Mouse (Mus musculus) CD4-positive, CD25-positive, alpha-beta regulatory T cell, adult 9 weeks (primary cell): ENCODE measurements around the gene Smg8. TPM values are rescaled to one million over a fixed set of nuclear protein-coding genes. Genes with fewer than 3 reads are reported as not detected.

Experiments used
- polyA plus RNA-seq: library from polyadenylated mRNA; unstranded; fragments of 100-300 nt; shearing (Covaris generic); gene quantifications from one replicate; pipeline ENCODE4 v1.2.1, GENCODE M21; 2017

Smg8 gene
- 33.1 TPM for polyA plus RNA-seq

GRCm38 (mm10) chr11:87086290-87086984 lies at the start of gene Smg8:
Smg8 (minus strand) TSS chr11:87086774.

GRCm38 (mm10) chr11:87126824-87127816 lies 40.5 kb upstream of the Smg8 start, which contains the start of gene Trim37:
Trim37 (plus strand) TSS chr11:87127077.

GRCm38 (mm10) chr11:87108755-87109518 lies 22.4 kb upstream of the Smg8 start, which contains the start of gene Ska2:
Ska2 (plus strand) TSS chr11:87109234.

GRCm38 (mm10) chr11:87108409-87108754 lies 21.8 kb upstream of the Smg8 start, which contains the start of gene Prr11:
Prr11 (minus strand) TSS chr11:87108708.

GRCm38 (mm10) chr11:87073866-87074440 lies 12.6 kb downstream of the Smg8 start, which contains the start of gene Gdpd1:
Gdpd1 (minus strand) TSS chr11:87074062.

Other genes with a start within 250 kb of the Smg8 start
- gene Ypel2, start 93.1 kb downstream of the Smg8 start, polyA plus RNA-seq = 3.3 TPM
- 0.92 TPM for gene Gdpd1, start 12.7 kb downstream of the Smg8 start, polyA plus RNA-seq
- gene Prr11, start 21.9 kb upstream of the Smg8 start, polyA plus RNA-seq = 0.45 TPM
- gene Ska2, start 22.5 kb upstream of the Smg8 start, polyA plus RNA-seq = 13.7 TPM
- gene Trim37, start 40.3 kb upstream of the Smg8 start, polyA plus RNA-seq = 11.9 TPM